Mouse (Mus musculus) thymus, adult 2 months (tissue): Measurements from ENCODE around the gene Brinp1.

Experiments used
- CTCF ChIP-seq: fragments of 200-500 bp; IDR thresholded peaks from 2 replicates; pipeline ENCODE4 v1.5.1; 2012; ENCODE audit warnings: mild to moderate bottlenecking, control low read depth, low read length, moderate library complexity, borderline replicate concordance; ENCODE audit not compliant: control insufficient read depth, poor library complexity, insufficient read depth; ENCODE audit errors: extremely low read depth
- POLR2A ChIP-seq: fragments of 200-500 bp; IDR thresholded peaks from 2 replicates; pipeline ENCODE4 v1.6.1; 2012; ENCODE audit warnings: mild to moderate bottlenecking, low read length, control low read depth, moderate library complexity; ENCODE audit not compliant: control insufficient read depth, poor library complexity, insufficient read depth; ENCODE audit errors: extremely low read depth

- TF ChIP-seq CTCF (no peak), POLR2A (no peak)
These were observed 188.2 kb downstream of the Brinp1 start for GRCm38 (mm10) chr4:68765772-68766573.
